Mouse (Mus musculus): ENCODE measurements around the gene Eif3a. TPM values are rescaled to one million over a fixed set of nuclear protein-coding genes. Genes with fewer than 3 reads are reported as not detected.

The Eif3a gene
- polyA plus RNA-seq, 1 experiment: 51.9 TPM

DNA sequence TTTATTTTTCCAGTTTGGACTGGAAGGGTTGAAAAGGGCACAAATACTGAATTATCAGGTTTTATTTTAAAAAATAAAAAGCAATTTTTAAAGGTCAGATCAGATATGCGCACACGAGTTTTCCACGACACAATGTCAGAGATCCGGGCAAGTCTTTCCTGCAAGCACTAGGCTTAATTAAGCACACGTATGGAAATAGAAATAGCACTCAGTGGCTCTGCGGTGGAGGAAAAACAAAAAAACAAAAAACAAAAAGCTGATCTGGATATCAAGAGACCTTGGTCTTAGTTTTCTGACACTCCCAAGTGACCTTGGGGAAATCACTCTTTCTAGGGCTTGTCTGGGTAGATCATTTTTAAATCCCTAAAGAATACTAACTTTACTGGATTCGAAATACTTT lies 1.0 kb downstream of the Eif3a start:
- TF ChIP-seq CTCF (IDR thresholded peaks at IDR 0.05; ENCODE audit: control insufficient read depth, insufficient read depth, insufficient replicate concordance, low read depth, low read length): no peak
- no peak for TF ChIP-seq POLR2A (IDR thresholded peaks at IDR 0.05; ENCODE audit: control insufficient read depth, low read depth, low read length)
- peak overlapping the region; percentile 100; the same call in 1 of the 2 replicates for H3K27ac ChIP-seq (ENCODE audit: control insufficient read depth, insufficient read depth, low read depth, low read length)
- no peaks in the 10 kb centered on the region for H3K27me3 ChIP-seq (ENCODE audit: control insufficient read depth, insufficient read depth, low read length)
- H3K4me1 ChIP-seq (ENCODE audit: control insufficient read depth, insufficient read depth, low read length): no peaks in the 10 kb centered on the region; the same call in 1 of the 2 replicates
- H3K36me3 ChIP-seq (ENCODE audit: control insufficient read depth, insufficient read depth, low read length): no peaks in the 10 kb centered on the region
- peak overlapping the region; percentile 100 for H3K4me3 ChIP-seq (ENCODE audit: control insufficient read depth, low read depth, low read length)

DNA sequence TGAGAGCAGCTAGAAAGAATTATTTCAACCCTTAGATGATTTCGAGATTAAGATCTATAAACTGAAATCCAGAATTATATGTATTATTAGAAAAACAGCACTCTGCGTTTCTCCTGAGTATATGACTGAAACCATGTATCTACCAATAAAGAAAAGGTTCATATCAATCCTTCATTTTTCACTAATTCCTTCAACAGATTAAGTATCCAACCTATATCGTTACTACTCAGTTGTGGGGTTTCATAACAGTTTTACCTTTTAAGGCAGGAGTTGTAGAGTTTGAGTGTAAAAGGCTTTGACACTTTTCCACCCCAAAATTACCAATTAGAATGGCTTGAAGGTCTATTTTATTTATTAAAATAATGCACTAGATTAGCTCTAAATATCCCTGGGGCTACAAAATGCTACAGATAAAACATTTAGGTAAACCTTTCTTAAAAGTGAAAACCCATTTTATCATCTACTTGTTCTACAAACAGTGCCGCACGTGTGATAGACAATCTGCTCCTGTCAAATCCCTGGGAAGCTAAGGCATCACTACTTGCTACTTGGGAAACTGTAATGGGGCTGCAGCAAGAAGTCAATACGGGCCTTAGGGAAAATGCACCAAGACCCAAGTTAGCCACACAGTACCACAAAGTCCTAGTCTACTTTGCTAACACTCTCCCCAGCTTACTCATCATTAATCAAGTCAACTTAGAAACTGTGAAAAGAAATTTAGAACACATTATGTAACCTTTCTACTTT lies 2.1 kb downstream of the Eif3a start:
- TF ChIP-seq CTCF (IDR thresholded peaks at IDR 0.05; ENCODE audit: control insufficient read depth, insufficient read depth, insufficient replicate concordance, low read depth, low read length) (no peak), POLR2A (IDR thresholded peaks at IDR 0.05; ENCODE audit: control insufficient read depth, low read depth, low read length) (no peak)
- H3K27me3 ChIP-seq (ENCODE audit: control insufficient read depth, insufficient read depth, low read length): no peaks in the 10 kb centered on the region
- H3K36me3 ChIP-seq (ENCODE audit: control insufficient read depth, insufficient read depth, low read length): no peaks in the 10 kb centered on the region; the same call in 1 of the 2 replicates
- H3K4me3 ChIP-seq (ENCODE audit: control insufficient read depth, low read depth, low read length): peak overlapping the region; percentile 21; the same call in 1 of the 2 replicates
- H3K27ac ChIP-seq (ENCODE audit: control insufficient read depth, insufficient read depth, low read depth, low read length): no peak overlapping the region
- no peaks in the 10 kb centered on the region; the same call in 1 of the 2 replicates for H3K4me1 ChIP-seq (ENCODE audit: control insufficient read depth, insufficient read depth, low read length)

DNA sequence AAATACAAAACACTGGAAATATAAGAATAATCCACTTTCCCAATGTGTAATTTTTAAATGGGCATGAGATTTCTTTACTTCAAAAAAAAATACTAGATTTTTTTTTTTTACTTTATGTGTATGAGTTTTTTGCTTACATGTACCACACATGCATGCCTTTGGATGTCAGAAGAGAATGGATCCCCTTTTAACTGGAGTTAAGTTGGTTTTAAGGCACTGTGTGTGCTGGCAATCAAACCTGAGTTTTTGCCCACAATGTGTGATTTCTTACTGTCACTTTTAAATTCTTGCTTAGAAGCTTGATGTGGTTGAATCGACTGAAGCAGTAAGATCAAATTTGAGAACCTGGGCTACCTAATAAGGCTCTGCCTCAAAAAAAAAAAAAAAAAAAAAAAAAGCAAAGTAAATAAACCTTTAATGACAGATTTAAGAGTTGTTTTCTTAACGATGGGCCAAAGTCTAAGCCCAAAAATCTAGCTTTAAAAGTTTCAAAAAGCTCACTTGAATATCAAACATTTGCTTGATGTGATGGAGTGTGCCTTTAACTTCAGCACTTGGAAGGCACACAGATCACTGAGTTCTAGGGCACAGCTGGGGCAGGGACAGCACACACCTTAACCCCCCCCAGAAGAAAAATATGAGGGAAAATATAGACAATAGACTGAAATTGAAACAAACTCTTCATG lies 2.9 kb downstream of the Eif3a start:
- no peaks in the 10 kb centered on the region; the same call in 1 of the 2 replicates for H3K4me1 ChIP-seq (ENCODE audit: control insufficient read depth, insufficient read depth, low read length)
- TF ChIP-seq POLR2A (IDR thresholded peaks at IDR 0.05; ENCODE audit: control insufficient read depth, low read depth, low read length) (no peak), CTCF (IDR thresholded peaks at IDR 0.05; ENCODE audit: control insufficient read depth, insufficient read depth, insufficient replicate concordance, low read depth, low read length) (no peak)
- H3K27me3 ChIP-seq (ENCODE audit: control insufficient read depth, insufficient read depth, low read length): no peaks in the 10 kb centered on the region
- no peak overlapping the region for H3K4me3 ChIP-seq (ENCODE audit: control insufficient read depth, low read depth, low read length)
- no peak overlapping the region for H3K27ac ChIP-seq (ENCODE audit: control insufficient read depth, insufficient read depth, low read depth, low read length)
- no peaks in the 10 kb centered on the region; the same call in 1 of the 2 replicates for H3K36me3 ChIP-seq (ENCODE audit: control insufficient read depth, insufficient read depth, low read length)

DNA sequence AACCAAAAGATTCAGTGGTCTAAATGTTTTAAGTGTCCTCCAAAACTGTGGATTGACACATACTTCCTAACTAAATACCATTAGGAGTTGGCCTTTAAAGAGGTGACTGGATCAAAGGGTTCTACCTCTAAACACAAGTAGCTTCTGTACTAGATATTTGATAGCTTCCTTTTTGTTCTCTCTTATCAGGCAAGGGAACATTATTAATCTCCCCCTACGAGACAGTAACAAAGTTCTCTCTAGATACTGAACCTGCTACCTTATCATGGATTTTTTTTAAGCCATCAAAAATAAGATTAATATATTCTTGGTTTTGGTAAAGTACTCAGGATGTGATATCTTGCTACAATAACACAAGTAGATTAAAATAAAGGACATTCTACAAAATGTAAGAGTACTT lies 5.7 kb downstream of the Eif3a start:
- Histone ChIP-seq H3K4me1 (ENCODE audit: control insufficient read depth, insufficient read depth, low read length) (no peaks in the 10 kb centered on the region; the same call in 1 of the 2 replicates), H3K27me3 (ENCODE audit: control insufficient read depth, insufficient read depth, low read length) (no peaks in the 10 kb centered on the region), H3K27ac (ENCODE audit: control insufficient read depth, insufficient read depth, low read depth, low read length) (no peak overlapping the region), H3K4me3 (ENCODE audit: control insufficient read depth, low read depth, low read length) (no peak overlapping the region), H3K36me3 (ENCODE audit: control insufficient read depth, insufficient read depth, low read length) (no peaks in the 10 kb centered on the region; the same call in 1 of the 2 replicates)
- TF ChIP-seq POLR2A (IDR thresholded peaks at IDR 0.05; ENCODE audit: control insufficient read depth, low read depth, low read length): no peak
- TF ChIP-seq CTCF (IDR thresholded peaks at IDR 0.05; ENCODE audit: control insufficient read depth, insufficient read depth, insufficient replicate concordance, low read depth, low read length): no peak

DNA sequence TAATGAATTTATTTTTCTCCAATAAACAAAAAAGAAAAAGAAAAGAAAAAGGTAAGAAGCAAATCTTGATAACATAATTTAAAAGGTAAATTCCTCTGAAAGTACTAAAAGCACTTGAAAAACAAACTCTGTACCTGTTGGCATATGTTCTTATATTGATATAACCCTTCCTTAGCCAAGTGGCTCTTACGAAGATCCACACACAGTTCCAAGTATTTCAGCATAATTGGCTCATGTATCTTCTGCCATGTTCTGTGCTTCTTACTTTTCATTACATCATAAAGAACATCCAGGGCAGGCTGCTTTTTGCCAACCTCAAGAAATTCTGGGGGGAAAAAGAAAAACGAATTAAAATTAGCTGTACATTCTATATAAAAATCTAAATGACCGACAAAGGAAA lies 8.4 kb downstream of the Eif3a start:
- TF ChIP-seq POLR2A (IDR thresholded peaks at IDR 0.05; ENCODE audit: control insufficient read depth, low read depth, low read length) (no peak), CTCF (IDR thresholded peaks at IDR 0.05; ENCODE audit: control insufficient read depth, insufficient read depth, insufficient replicate concordance, low read depth, low read length) (no peak)
- Histone ChIP-seq H3K4me1 (ENCODE audit: control insufficient read depth, insufficient read depth, low read length) (no peaks in the 10 kb centered on the region), H3K27me3 (ENCODE audit: control insufficient read depth, insufficient read depth, low read length) (no peaks in the 10 kb centered on the region), H3K4me3 (ENCODE audit: control insufficient read depth, low read depth, low read length) (no peak overlapping the region), H3K27ac (ENCODE audit: control insufficient read depth, insufficient read depth, low read depth, low read length) (no peak overlapping the region), H3K36me3 (ENCODE audit: control insufficient read depth, insufficient read depth, low read length) (peaks cover 1% of the 10 kb centered on the region; the same call in 1 of the 2 replicates)

DNA sequence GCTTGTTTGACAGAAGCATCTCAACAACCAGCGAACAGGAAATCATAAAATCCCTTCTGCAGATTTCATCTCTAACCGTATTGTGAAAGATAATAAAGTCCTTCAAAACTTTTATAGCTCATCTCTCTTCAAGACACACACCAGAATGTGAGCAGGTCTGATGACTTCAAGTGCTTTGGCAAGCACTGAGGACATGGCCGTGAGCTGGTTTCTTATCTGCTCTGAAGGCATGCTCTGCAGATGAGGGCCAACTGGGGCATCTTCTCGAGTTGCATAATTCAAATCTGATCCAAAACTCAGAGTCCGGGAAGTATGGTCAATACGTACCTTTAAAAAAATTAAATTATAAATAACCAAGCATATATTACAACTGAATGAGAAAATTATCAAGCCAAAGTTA lies 17.1 kb downstream of the Eif3a start:
- Histone ChIP-seq H3K36me3 (ENCODE audit: control insufficient read depth, insufficient read depth, low read length) (peaks cover 3% of the 10 kb centered on the region), H3K27me3 (ENCODE audit: control insufficient read depth, insufficient read depth, low read length) (no peaks in the 10 kb centered on the region), H3K27ac (ENCODE audit: control insufficient read depth, insufficient read depth, low read depth, low read length) (no peak overlapping the region), H3K4me1 (ENCODE audit: control insufficient read depth, insufficient read depth, low read length) (no peaks in the 10 kb centered on the region), H3K4me3 (ENCODE audit: control insufficient read depth, low read depth, low read length) (no peak overlapping the region)
- TF ChIP-seq POLR2A (IDR thresholded peaks at IDR 0.05; ENCODE audit: control insufficient read depth, low read depth, low read length): no peak
- no peak for TF ChIP-seq CTCF (IDR thresholded peaks at IDR 0.05; ENCODE audit: control insufficient read depth, insufficient read depth, insufficient replicate concordance, low read depth, low read length)
